Mouse (Mus musculus) small intestine, adult 2 months (tissue): ENCODE results near the gene Zfr. TPM values are rescaled to one million over a fixed set of nuclear protein-coding genes. Genes with fewer than 3 reads are reported as not detected.
A peak's percentile ranks its signal among the peaks of the same experiment; 100 is the strongest.

Experiments used
- H3K27ac ChIP-seq: fragments of 200-500 bp; 2 replicates; pipeline ENCODE4 v1.5.1; 2012; ENCODE audit warnings: low read depth, low read length, control low read depth, inconsistent platforms; ENCODE audit not compliant: insufficient read depth
- H3K27me3 ChIP-seq: fragments of 200-500 bp; 2 replicates; pipeline ENCODE4 v1.6.1; 2012; ENCODE audit warnings: mild to moderate bottlenecking, moderate library complexity, low read length, inconsistent platforms; ENCODE audit not compliant: control insufficient read depth, insufficient read depth
- H3K36me3 ChIP-seq: fragments of 200-500 bp; 2 replicates; pipeline ENCODE4 v1.6.1; 2012; ENCODE audit warnings: mild to moderate bottlenecking, low read length, control low read depth, inconsistent platforms; ENCODE audit not compliant: control insufficient read depth, insufficient read depth
- H3K4me1 ChIP-seq: fragments of 200-500 bp; 2 replicates; pipeline ENCODE4 v1.6.1; 2012; ENCODE audit warnings: low read length, inconsistent platforms, mixed read lengths; ENCODE audit not compliant: control insufficient read depth, insufficient read depth, insufficient read length
- H3K4me3 ChIP-seq: fragments of 200-500 bp; 2 replicates; pipeline ENCODE4 v1.5.1; 2012; ENCODE audit warnings: low read depth, mild to moderate bottlenecking, control low read depth, inconsistent platforms, low read length, moderate library complexity
- CTCF ChIP-seq: fragments of 200-500 bp; IDR thresholded peaks from 2 replicates; pipeline ENCODE4 v1.5.1; 2012; ENCODE audit warnings: low read depth, mild to moderate bottlenecking, control low read depth, inconsistent platforms, low read length, moderate library complexity, mixed read lengths; ENCODE audit not compliant: insufficient replicate concordance, insufficient read length; ENCODE audit errors: extremely low read depth
- POLR2A ChIP-seq: fragments of 200-500 bp; IDR thresholded peaks from 2 replicates; pipeline ENCODE4 v1.6.1; 2012; ENCODE audit warnings: low read depth, mild to moderate bottlenecking, control low read depth, inconsistent platforms, low read length, moderate library complexity
- WGBS: fragments of 180-500 bp; shearing (Covaris S2); methylation state at CpG from one replicate; pipeline ENCODE4 v1.1.7; 2018; 5-methylcytosine and 5-hydroxymethylcytosine counted together
- polyA plus RNA-seq: library from polyadenylated mRNA; depleted of rRNA; stranded (reverse); fragments of >200 nt; gene quantifications from 2 replicates; pipeline ENCODE4 v1.2.3, GENCODE M21; 2012; rRNA removed

Gene Zfr
- polyA plus RNA-seq, 1 experiment = 145 TPM

DNA sequence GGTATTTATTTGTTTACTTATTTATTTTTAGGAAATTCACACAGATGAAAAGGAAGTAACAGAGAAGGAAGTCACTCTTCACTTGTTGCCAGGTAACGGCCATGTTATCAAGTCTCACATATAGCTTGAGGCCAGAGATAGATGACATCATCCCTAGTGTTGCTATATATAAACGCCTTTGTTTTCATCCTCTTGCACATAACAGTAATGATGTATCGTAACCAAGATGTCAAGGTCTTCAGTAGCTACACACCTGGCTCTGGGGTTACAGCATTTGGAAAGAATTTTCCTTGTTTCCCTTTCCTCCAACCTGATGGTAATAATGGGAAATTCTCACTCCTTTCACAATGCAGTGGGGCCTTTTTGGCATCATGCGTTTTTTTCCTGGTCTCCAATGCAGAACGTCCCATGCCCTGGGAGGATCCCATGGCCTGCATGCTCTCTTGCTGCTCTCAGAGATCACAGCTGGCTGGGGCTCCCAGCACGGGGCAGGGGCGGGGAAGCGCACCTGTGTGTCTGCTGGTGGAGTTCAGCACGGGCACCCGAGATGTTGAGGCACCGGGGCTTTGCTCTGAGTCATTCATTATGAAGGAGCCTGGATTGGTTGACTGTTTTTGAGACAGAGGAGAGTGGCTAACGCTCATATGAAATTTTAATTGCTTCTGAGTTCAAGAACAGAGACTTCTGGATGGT lies 112.8 kb downstream of the Zfr start:
- no peak for TF ChIP-seq CTCF
- TF ChIP-seq POLR2A = no peak
- Histone ChIP-seq H3K36me3 (peaks cover 25% of the 10 kb centered on the region), H3K4me1 (peaks cover 29% of the 10 kb centered on the region), H3K4me3 (no peak overlapping the region), H3K27ac (peak overlapping the region; percentile 29; the same call in 1 of the 2 replicates), H3K27me3 (no peaks in the 10 kb centered on the region)
- 22% methylated on average over 12 of the region's 12 CpGs for WGBS

DNA sequence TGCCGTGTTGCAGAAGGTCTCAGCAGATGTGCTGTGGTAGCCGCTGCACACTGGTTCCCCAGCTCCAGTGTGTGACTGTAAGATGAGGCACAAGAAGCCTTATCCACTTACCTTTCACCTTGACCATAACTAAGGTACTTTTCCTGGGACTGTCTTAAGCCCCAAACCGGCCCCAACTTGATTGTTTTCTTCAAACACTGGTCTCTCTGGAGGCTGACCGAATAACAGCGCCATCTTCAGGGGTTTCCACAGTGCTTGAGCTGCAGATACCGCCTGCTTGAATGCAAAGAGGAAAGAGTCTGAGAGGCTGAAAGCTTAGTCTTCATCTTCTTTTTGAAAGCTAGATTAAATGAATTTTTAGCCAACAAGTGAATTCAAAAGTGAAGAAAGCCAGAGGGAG lies 113.8 kb downstream of the Zfr start:
- TF ChIP-seq POLR2A (no peak), CTCF (no peak)
- Histone ChIP-seq H3K4me1 (peaks cover 23% of the 10 kb centered on the region), H3K27me3 (no peaks in the 10 kb centered on the region), H3K36me3 (peaks cover 35% of the 10 kb centered on the region), H3K27ac (no peak overlapping the region), H3K4me3 (no peak overlapping the region)
- 90% methylated on average over 6 of the region's 6 CpGs for WGBS

DNA sequence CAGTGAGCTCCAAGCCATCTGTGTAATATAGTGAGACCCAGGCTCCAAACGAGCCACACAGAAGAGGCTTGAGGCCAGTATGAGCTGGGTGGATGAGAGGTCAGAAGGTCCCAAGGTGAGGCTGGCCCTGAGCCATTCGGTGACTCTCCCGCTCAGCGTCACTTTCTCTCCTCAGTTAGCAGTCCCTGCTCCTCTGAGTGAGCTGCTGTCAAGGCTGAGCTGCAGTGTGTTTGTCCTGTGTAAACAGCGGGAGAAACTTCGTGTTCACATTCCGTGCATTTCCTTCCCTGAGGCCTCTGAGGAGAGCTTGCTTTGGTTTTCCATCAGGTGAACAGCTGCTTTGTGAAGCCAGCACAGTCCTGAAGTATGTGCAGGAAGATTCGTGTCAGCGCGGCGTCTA lies 114.8 kb downstream of the Zfr start:
- TF ChIP-seq CTCF (no peak), POLR2A (no peak)
- Histone ChIP-seq H3K27ac (no peak overlapping the region), H3K36me3 (peaks cover 40% of the 10 kb centered on the region), H3K27me3 (no peaks in the 10 kb centered on the region), H3K4me3 (no peak overlapping the region), H3K4me1 (peaks cover 18% of the 10 kb centered on the region)
- 75% methylated on average over 11 of the region's 11 CpGs for WGBS

- Histone ChIP-seq H3K36me3 (peaks cover 41% of the 10 kb centered on the region), H3K27ac (no peak overlapping the region), H3K4me3 (no peak overlapping the region), H3K4me1 (peaks cover 12% of the 10 kb centered on the region), H3K27me3 (no peaks in the 10 kb centered on the region)
- TF ChIP-seq POLR2A (no peak), CTCF (no peak)
- WGBS = 85% methylated on average over 4 of the region's 4 CpGs
Observed at GRCm38 (mm10) chr15:12233021-12233420, 115.4 kb downstream of the Zfr start.

Other genes with a start within 250 kb of the Zfr start
- 0.75 and 1.0 TPM in 2 replicates for gene Npr3, start 210.5 kb upstream of the Zfr start, polyA plus RNA-seq
- 0.23 and 0.25 TPM in 2 replicates for gene Sub1, start 120.8 kb upstream of the Zfr start, polyA plus RNA-seq
- 11.7 and 24.7 TPM in 2 replicates for gene Mtmr12, start 87.2 kb downstream of the Zfr start, polyA plus RNA-seq
- gene Golph3, start 203.6 kb downstream of the Zfr start, polyA plus RNA-seq = 64.4 and 103 TPM in 2 replicates
- gene 1810049J17Rik, start 204.1 kb downstream of the Zfr start, polyA plus RNA-seq = not detected in 2 replicates